Mouse (Mus musculus): ENCODE data around the gene Sema3b. TPM values are rescaled to one million over a fixed set of nuclear protein-coding genes. Genes with fewer than 3 reads are reported as not detected.

Sema3b gene
- total RNA-seq, 1 experiment from 2014 or later = 8.4 TPM

DNA sequence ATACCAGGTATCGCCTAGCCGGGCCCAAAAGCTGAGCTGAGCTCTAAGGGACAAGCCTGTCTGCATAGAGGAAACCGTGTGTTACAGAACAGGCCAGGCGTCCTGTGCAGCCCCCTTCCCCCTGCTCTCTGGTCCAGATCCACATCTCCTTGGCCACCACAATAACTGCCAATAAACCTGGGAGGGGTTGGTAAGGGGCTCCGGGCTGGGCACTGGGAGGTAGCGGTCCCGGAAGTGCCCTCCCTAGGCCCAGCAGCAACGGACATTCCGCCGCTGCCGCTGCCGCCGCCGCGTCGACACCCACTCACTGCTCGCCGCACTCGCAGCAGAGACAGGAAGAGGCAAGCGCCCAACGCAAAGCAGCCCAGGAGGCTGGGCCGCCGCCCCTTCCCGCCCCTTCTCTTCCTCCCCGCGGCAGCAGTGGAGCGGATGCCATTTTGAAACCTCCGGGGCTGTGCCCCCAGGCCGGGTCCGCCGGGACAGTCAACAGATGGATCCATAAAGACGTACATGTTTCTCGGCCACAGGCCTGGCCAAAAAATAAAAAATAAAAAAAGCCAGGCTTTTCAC is 24.1 kb upstream of the Sema3b start:
- DNase-seq = peak; percentile 82

- DNase-seq = peak; percentile 42
Observed at GRCm38 (mm10) chr9:107632478-107632877, 23.4 kb upstream of the Sema3b start.

- no peak for DNase-seq
Observed at GRCm38 (mm10) chr9:107631861-107632260, 22.8 kb upstream of the Sema3b start.

DNA sequence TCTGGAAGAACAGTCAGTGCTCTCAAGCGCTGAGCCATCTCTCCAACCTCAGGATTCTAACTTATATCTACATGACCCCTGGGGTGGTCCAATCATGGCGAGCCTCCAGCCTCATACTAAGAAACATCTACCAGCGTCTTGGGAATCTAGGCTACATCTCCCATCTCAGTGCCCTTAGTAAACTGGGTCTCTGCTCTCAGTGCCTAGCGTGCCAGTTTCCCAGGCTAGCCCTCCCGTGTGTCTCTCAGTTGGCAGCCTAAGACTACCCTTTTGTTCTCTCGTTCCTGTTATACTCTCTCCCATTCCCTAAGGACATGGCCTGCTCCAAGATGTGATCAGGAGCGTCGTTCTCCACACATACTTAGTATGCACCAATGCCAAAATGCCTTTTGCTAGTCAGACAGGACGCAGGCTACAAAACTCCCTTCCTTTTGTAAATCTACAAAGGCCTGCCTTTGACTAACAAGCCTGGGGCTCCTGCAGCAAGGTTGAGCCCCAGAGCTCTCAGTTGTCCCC is 22.3 kb upstream of the Sema3b start:
- no peak for DNase-seq

DNA sequence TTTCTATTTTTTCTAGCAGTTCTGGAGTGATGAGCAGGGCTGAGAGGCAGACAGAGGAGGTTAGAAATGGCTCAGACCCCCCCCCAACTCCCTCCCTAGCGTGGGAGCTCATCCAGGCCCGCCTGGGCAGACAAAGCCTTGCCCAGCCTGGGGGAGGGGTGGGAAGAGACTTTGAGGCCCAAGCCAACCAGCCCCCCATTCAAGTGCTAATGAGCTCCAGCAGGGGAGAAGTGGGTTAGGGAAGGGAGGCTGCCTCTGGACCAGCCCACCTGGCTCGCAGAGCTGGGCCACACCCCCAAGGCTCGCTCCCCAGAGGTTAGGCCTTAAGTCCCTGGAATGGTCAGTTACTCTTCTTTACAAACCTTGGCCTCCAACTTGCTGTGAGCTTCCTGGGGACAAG is 21.5 kb upstream of the Sema3b start:
- DNase-seq = no peak

- no peak for DNase-seq
Observed at GRCm38 (mm10) chr9:107629901-107630425, 20.9 kb upstream of the Sema3b start.

DNA sequence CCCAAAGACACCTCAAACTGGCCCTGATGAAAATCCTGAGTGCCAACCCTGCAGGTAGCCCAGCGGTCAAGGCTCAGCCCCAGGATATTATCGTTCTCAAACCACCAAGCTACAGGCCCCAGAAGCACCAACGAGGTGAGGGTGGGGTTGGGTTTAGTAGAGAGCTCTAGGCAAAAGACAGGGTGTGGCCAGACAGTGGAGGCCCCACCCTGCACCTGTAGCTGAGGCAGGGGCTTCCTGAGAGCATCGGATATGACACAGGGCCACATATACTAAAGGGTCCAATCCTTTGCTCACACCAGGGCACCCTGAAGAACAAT is 20.3 kb upstream of the Sema3b start:
- DNase-seq = no peak

GRCm38 (mm10) chr9:107628721-107629410 is 19.8 kb upstream of the Sema3b start:
- DNase-seq = no peak

DNA sequence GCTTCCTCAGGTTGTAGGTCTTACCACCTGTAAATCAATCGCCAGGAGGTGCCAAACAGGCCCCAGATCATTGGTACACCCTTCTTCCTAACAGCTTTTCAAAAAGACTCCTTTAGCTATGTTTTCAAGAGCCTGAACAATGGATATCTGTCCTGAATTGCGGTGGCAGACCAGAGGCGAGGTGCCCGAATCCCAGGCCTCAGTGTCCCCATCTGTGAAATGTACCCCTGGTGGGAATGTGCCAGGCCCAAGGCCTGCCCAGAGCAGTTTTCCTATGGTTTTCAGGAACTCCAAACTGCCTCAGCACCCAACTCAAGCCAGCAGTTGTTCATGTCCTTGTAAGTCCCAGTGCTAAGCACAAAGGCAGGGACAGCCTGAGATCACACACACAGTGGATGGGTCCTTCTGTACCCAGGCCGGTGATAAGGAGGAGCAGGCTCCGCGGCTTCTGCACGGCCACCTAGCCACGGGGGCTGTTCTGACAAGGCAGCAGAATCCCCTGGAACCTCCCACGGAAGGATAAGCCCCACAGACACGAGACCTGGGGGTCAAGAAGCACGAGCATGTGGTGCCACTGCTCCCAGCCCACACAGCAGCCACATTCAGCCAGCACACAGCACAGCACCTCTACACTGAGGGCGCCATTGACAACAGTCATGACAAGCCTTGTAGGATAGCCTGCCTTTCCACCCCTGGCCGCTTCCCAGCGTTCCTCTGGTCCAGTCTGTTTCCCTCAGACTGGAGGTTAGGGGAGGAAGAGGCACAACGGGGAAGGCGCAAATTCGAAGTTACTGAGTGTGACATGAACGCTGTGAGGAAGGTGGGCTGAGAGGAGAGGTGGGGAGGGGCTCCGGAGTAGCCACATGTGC is 18.6 kb upstream of the Sema3b start:
- DNase-seq = no peak

- peak; percentile 77 for DNase-seq
Observed at GRCm38 (mm10) chr9:107626844-107627277, 17.8 kb upstream of the Sema3b start.

GRCm38 (mm10) chr9:107626158-107626843 is 17.3 kb upstream of the Sema3b start:
- no peak for DNase-seq

DNA sequence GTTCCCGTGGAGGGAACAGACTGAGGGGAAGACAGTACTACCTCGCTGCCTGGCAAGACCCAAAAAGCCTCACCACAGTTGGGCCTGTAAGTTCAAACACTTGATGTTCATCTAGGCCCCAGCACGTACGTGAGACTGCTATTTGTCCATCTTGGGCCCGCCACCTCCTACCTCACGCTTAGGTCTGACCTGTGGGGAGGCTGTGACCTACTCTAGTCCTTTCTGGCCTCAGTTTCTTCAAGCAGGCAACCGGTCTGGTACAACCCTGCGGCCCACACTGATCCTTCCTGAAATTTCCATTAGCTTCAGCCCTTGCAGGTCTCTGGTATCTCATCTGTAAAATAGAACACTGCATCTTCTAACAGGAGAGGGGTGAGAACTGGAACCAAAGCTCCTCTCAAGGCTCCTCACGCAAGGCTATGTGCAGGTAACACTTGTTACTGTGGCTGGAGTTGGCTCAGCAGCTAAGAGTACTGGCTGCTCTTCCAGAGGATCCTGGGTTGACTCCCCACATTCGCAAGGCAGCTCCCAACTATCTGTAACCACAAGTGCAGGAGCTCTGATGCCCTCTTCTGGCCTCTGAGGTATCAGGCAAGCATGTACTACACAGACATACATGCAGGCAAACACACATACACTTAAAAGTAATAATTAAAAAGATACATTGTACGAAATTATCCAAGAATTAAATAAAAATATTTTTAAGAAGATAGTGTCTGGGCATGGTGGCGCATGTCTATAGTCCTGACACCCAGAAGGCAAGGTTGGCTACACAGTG is 16.5 kb upstream of the Sema3b start:
- no peak for DNase-seq

DNA sequence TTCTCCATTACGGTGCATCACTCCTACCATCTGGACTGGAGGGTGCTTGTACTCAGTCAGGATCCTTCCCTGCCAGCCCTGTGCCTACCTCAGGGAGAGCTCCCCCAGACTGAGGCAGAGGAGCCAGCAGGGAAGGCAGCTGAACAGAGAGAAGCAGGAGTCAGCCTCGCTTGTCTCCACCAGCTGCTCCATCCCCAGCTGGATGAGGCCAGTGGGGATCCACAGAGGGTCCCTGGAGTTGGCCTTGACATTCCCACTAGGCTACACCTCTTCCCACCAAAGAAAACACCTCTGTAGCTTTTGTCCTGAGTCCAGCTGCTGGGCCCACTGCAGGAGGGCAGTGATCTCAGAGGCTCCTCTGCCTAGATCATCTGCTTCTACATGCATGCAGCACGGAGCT is 15.9 kb upstream of the Sema3b start:
- no peak for DNase-seq

DNA sequence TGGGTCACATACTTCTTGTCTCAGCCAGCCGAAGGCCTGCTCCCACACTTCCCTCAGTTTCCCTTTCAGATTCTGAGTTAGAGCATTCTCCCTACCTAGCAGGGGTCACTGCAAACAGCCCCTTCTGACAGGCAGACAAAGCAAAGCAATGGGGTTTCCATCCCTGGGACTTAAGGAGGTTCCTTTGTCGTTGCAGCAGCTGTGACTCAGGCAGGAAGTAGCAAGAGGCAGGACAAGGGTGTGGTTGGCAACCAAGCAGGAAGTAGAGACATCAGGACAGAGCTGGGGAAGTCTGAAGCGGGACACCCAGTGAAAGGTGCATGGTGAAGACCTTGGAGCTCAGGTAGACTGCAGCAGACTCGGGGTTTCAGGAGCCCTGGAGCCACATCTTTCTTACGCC is 15.5 kb upstream of the Sema3b start:
- DNase-seq = no peak

DNA sequence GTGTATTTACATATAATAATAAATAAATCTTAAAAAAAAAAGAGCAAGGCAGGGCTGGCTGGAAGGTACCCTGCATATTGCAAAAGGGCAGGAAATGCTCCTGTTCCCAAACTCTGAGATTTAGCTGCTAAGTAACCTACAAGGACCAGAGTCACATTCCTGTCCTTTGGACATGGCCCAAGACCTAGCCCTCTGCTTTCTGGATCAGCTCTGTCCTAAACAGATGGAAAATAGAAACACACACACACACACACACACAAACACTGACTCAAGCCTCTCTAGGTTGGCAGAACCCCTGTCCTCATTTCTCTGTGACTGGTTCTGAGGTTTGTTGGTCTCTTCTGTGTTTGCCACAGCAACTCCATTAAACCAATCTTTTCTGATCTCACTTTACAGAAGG is 11.9 kb upstream of the Sema3b start:
- no peak for DNase-seq

GRCm38 (mm10) chr9:107619546-107619879 is 10.5 kb upstream of the Sema3b start:
- DNase-seq = peak; percentile 53

DNA sequence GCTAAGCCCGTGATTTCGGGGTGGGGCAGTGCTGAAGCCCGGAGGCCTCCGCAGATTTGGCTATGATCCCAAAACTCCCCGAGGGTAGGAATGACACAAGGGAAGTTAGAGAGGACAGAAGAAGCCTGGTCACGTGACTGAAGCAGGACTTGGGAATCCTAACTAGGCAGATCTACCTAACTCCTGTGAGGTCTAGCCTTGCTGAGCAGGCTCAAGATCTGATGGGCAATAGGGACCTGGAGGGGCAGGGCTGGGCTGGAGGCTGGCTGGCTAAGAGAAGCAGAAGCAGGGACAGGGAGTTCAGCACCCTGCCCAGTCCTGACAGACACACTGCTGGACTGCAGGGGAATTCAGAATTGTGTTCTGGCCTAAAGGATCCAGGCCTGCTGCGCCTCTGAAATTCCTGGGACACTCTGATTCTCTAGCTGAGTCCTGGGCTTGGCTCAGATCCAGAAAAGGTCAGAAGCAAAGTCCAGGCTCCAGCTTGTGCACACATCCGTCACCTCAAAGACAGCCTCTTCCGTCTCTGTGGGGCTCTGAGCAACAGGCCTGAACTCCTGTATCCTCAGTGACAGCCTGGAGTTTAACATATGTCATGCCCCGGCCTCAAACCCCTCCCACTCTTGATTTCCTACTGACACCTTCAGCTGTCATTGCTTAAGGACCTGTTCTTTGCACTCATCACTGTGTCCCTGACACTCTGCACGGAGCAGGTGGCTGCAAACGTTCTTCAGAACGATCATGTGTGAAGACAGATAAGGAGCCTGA is 9.9 kb upstream of the Sema3b start:
- no peak for DNase-seq

- DNase-seq = no peak
Observed at GRCm38 (mm10) chr9:107618098-107618497, 9.1 kb upstream of the Sema3b start.

- no peak for DNase-seq
Observed at GRCm38 (mm10) chr9:107617461-107617860, 8.4 kb upstream of the Sema3b start.

DNA sequence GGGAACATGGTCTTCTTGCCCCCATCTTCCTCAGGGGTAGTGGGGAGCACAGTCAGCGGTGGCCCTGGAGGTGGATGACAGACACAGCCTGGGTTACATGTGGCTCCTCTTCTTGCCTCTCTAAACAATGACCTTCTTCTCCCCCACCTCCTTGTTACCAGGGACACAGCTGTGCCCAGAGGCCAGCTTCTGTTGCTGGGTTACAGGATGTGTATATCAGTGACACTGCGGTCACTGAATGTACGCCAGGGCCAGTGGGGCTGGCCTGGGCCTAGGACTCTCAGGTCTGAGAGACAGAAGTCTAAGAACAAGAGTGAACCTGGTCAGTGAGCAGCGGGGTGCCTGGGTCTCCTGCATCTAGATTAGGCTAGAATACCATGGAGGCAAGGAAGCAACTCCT is 6.0 kb upstream of the Sema3b start:
- DNase-seq = no peak
